Mouse (Mus musculus): ENCODE data around the gene Myo1a.
A peak's percentile ranks its signal among the peaks of the same experiment; 100 is the strongest.

DNA sequence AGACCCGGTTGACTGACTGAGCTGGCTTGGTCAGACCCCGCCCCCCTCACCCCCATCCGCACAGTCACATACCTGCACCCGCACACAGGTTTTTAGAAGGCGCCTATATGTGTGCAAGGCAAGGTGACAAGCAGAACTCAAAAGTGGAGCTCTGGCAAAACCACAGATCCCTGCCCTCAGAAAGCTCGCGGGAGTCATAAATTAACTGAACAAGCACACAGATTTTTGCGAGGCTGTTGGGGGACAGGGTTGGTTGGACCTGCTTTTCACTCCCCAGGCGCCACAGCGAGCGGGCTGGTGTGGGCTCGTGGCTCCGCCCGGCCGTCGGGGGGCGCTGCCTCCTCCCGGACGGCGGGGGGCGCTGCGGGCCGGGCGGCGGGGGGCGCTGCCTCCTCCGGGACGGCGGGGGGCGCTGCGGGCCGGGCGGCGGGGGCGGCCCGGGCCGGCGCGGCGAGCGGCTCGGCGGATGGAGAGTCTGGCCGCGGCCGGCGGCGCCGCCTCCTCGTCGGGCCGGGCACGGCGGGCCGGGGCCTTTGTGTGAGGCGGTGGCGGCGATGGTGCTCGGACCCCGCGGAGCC lies 34.2 kb downstream of the Myo1a start, which contains the start of gene Zbtb39:
- no peak for TF ChIP-seq MAX (IDR thresholded peaks at IDR 0.05)
- peak; percentile 99 for TF ChIP-seq CTCF (IDR thresholded peaks at IDR 0.05; ENCODE audit: control insufficient read depth, insufficient read depth, insufficient read length)
- no peak for TF ChIP-seq CEBPB (IDR thresholded peaks at IDR 0.05; ENCODE audit: low read depth)
- TF ChIP-seq USF1 (IDR thresholded peaks at IDR 0.05; ENCODE audit: low read depth) = no peak
- TF ChIP-seq MYOG (IDR thresholded peaks at IDR 0.05; ENCODE audit: control insufficient read depth, extremely low read depth, insufficient read length) = no peak
- no peak for TF ChIP-seq MYOD1 (IDR thresholded peaks at IDR 0.05; ENCODE audit: control insufficient read depth, insufficient read length, low read depth)
- TF ChIP-seq FOSL1 (IDR thresholded peaks at IDR 0.05; ENCODE audit: insufficient read depth, low read length, poor library complexity, severe bottlenecking) = no peak

All from C2C12 (cell line).